Mouse (Mus musculus): ENCODE data around the gene Cmip. TPM values are rescaled to one million over a fixed set of nuclear protein-coding genes. Genes with fewer than 3 reads are reported as not detected.

Gene Cmip
- polyA plus RNA-seq, 1 experiment from 2014 or later = 22.6 TPM

GRCm38 (mm10) chr8:117475819-117476218 lies 219.0 kb downstream of the Cmip start:
- ATAC-seq (peak; percentile 65; the same call in 1 of the 2 replicates), DNase-seq (peak; percentile 71)
- TF ChIP-seq CTCF (IDR thresholded peaks at IDR 0.05; ENCODE audit: low read depth) (no peak), EP300 (IDR thresholded peaks at IDR 0.05; ENCODE audit: low read depth) (no peak)
- 0 out of 2 replicates have a peak, but pooled peaks cover 2% of the 10 kb centered on the region for H3K9me3 ChIP-seq (ENCODE audit: low read length)
- H3K36me3 ChIP-seq (replicated peaks; ENCODE audit: insufficient read depth, low read length) = no peaks in the 10 kb centered on the region
- no peak overlapping the region for H3K9ac ChIP-seq (replicated peaks)
- peak overlapping the region; percentile 60; the same call in 1 of the 2 replicates for H3K27ac ChIP-seq (ENCODE audit: low read depth)
- H3K4me3 ChIP-seq (ENCODE audit: low read depth, low read length) = no peak overlapping the region
- 0 out of 2 replicates have a peak, but pooled peaks cover 2% of the 10 kb centered on the region for H3K27me3 ChIP-seq (ENCODE audit: insufficient read depth, low read length)
- peaks cover 2% of the 10 kb centered on the region; the same call in 1 of the 2 replicates for H3K4me1 ChIP-seq (ENCODE audit: insufficient read depth)
- 34% methylated on average over 7 of the region's 7 CpGs for WGBS (ENCODE audit: insufficient replicate concordance)
- H3K4me2 ChIP-seq (ENCODE audit: low read depth, low read length) = peak overlapping the region; percentile 40; the same call in 1 of the 2 replicates

GRCm38 (mm10) chr8:117478082-117478481 lies 221.2 kb downstream of the Cmip start:
- Histone ChIP-seq H3K4me1 (ENCODE audit: insufficient read depth) (peaks cover 5% of the 10 kb centered on the region; the same call in 1 of the 2 replicates), H3K36me3 (replicated peaks; ENCODE audit: insufficient read depth, low read length) (no peaks in the 10 kb centered on the region), H3K27ac (ENCODE audit: low read depth) (no peak overlapping the region), H3K9me3 (ENCODE audit: low read length) (0 out of 2 replicates have a peak, but pooled peaks cover 2% of the 10 kb centered on the region), H3K4me3 (ENCODE audit: low read depth, low read length) (no peak overlapping the region), H3K9ac (replicated peaks) (no peak overlapping the region), H3K4me2 (ENCODE audit: low read depth, low read length) (no peak overlapping the region), H3K27me3 (ENCODE audit: insufficient read depth, low read length) (no peaks in the 10 kb centered on the region)
- ATAC-seq (no peak), DNase-seq (no peak)
- TF ChIP-seq CTCF (IDR thresholded peaks at IDR 0.05; ENCODE audit: low read depth) = peak; percentile 34
- TF ChIP-seq EP300 (IDR thresholded peaks at IDR 0.05; ENCODE audit: low read depth) = no peak

GRCm38 (mm10) chr8:117479996-117480395 lies 223.1 kb downstream of the Cmip start:
- H3K27me3 ChIP-seq (ENCODE audit: insufficient read depth, low read length) = no peaks in the 10 kb centered on the region
- H3K4me1 ChIP-seq (ENCODE audit: insufficient read depth) = peaks cover 5% of the 10 kb centered on the region; the same call in 1 of the 2 replicates
- ATAC-seq = no peak
- TF ChIP-seq EP300 (IDR thresholded peaks at IDR 0.05; ENCODE audit: low read depth) = no peak
- H3K27ac ChIP-seq (ENCODE audit: low read depth) = no peak overlapping the region
- no peak overlapping the region for H3K4me2 ChIP-seq (ENCODE audit: low read depth, low read length)
- H3K9me3 ChIP-seq (ENCODE audit: low read length) = 0 out of 2 replicates have a peak, but pooled peaks cover 2% of the 10 kb centered on the region
- 73% methylated on average over 9 of the region's 9 CpGs for WGBS (ENCODE audit: insufficient replicate concordance)
- DNase-seq = no peak
- no peaks in the 10 kb centered on the region for H3K36me3 ChIP-seq (replicated peaks; ENCODE audit: insufficient read depth, low read length)
- H3K9ac ChIP-seq (replicated peaks) = no peak overlapping the region
- H3K4me3 ChIP-seq (ENCODE audit: low read depth, low read length) = no peak overlapping the region

GRCm38 (mm10) chr8:117480516-117480915 lies 223.7 kb downstream of the Cmip start:
- WGBS (ENCODE audit: insufficient replicate concordance) = 61% methylated on average over 5 of the region's 5 CpGs
- DNase-seq (no peak), ATAC-seq (peak; percentile 33)
- Histone ChIP-seq H3K27me3 (ENCODE audit: insufficient read depth, low read length) (no peaks in the 10 kb centered on the region), H3K36me3 (replicated peaks; ENCODE audit: insufficient read depth, low read length) (no peaks in the 10 kb centered on the region), H3K4me1 (ENCODE audit: insufficient read depth) (peaks cover 5% of the 10 kb centered on the region; the same call in 1 of the 2 replicates), H3K27ac (ENCODE audit: low read depth) (0 out of 2 replicates have a peak overlapping the region, but pooled peaks have one; percentile 22), H3K4me3 (ENCODE audit: low read depth, low read length) (no peak overlapping the region), H3K9ac (replicated peaks) (no peak overlapping the region), H3K4me2 (ENCODE audit: low read depth, low read length) (0 out of 2 replicates have a peak overlapping the region, but pooled peaks have one; percentile 0), H3K9me3 (ENCODE audit: low read length) (0 out of 2 replicates have a peak, but pooled peaks cover 2% of the 10 kb centered on the region)
- TF ChIP-seq CTCF (IDR thresholded peaks at IDR 0.05; ENCODE audit: low read depth) (no peak), EP300 (IDR thresholded peaks at IDR 0.05; ENCODE audit: low read depth) (no peak)

GRCm38 (mm10) chr8:117481830-117482229 lies 225.0 kb downstream of the Cmip start:
- Histone ChIP-seq H3K4me2 (ENCODE audit: low read depth, low read length) (0 out of 2 replicates have a peak overlapping the region, but pooled peaks have one; percentile 0), H3K27me3 (ENCODE audit: insufficient read depth, low read length) (no peaks in the 10 kb centered on the region), H3K4me3 (ENCODE audit: low read depth, low read length) (0 out of 2 replicates have a peak overlapping the region, but pooled peaks have one; percentile 10), H3K36me3 (replicated peaks; ENCODE audit: insufficient read depth, low read length) (no peaks in the 10 kb centered on the region), H3K9ac (replicated peaks) (no peak overlapping the region), H3K4me1 (ENCODE audit: insufficient read depth) (peaks cover 5% of the 10 kb centered on the region; the same call in 1 of the 2 replicates), H3K27ac (ENCODE audit: low read depth) (peak overlapping the region; percentile 30; the same call in 1 of the 2 replicates), H3K9me3 (ENCODE audit: low read length) (0 out of 2 replicates have a peak, but pooled peaks cover 2% of the 10 kb centered on the region)
- peak; percentile 72 for DNase-seq
- WGBS (ENCODE audit: insufficient replicate concordance) = 29% methylated on average over 5 of the region's 5 CpGs
- TF ChIP-seq CTCF (IDR thresholded peaks at IDR 0.05; ENCODE audit: low read depth) = no peak
- TF ChIP-seq EP300 (IDR thresholded peaks at IDR 0.05; ENCODE audit: low read depth) = no peak
- ATAC-seq = peak; percentile 75

DNA sequence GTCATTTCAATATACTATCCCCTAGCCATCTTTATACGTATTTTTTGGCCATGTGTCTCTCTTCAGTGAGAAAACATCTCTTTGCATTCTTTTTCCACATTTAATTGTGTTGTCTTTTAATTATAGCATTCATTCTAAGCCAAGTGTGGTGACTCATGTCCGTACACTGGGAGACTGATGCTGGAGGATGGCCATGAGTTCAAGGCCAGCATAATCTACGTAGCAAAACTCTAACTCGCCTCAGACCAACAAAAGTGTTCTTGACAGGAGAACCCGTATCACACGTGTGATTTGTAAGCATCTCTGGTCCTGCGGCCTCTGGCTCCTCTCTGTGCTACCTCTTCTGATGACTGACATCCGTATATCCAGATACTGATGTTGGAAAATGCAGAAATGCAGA lies 227.9 kb downstream of the Cmip start:
- TF ChIP-seq CTCF (IDR thresholded peaks at IDR 0.05; ENCODE audit: low read depth) (no peak), EP300 (IDR thresholded peaks at IDR 0.05; ENCODE audit: low read depth) (no peak)
- no peaks in the 10 kb centered on the region for H3K27me3 ChIP-seq (ENCODE audit: insufficient read depth, low read length)
- peaks cover 2% of the 10 kb centered on the region; the same call in 1 of the 2 replicates for H3K4me1 ChIP-seq (ENCODE audit: insufficient read depth)
- no peak for DNase-seq
- no peak for ATAC-seq
- H3K9me3 ChIP-seq (ENCODE audit: low read length) = 0 out of 2 replicates have a peak, but pooled peaks cover 2% of the 10 kb centered on the region
- no peak overlapping the region for H3K27ac ChIP-seq (ENCODE audit: low read depth)
- no peak overlapping the region for H3K4me3 ChIP-seq (ENCODE audit: low read depth, low read length)
- 74% methylated on average over 8 of the region's 8 CpGs for WGBS (ENCODE audit: insufficient replicate concordance)
- H3K9ac ChIP-seq (replicated peaks) = no peak overlapping the region
- no peak overlapping the region for H3K4me2 ChIP-seq (ENCODE audit: low read depth, low read length)
- no peaks in the 10 kb centered on the region for H3K36me3 ChIP-seq (replicated peaks; ENCODE audit: insufficient read depth, low read length)

Measured in liver, postnatal 0 days (tissue).